Mouse (Mus musculus) lung, adult 2 months (tissue): ENCODE data around the gene Unc5cl.

Experiments
- CTCF ChIP-seq: fragments of 200-500 bp; IDR thresholded peaks from 2 replicates; pipeline ENCODE4 v1.5.1; 2011; ENCODE audit warnings: mild to moderate bottlenecking, low read length, control low read depth; ENCODE audit not compliant: insufficient read depth
- POLR2A ChIP-seq: fragments of 200-500 bp; IDR thresholded peaks from 2 replicates; pipeline ENCODE4 v1.6.1; 2011; ENCODE audit warnings: low read depth, mild to moderate bottlenecking, control low read depth, low read length, borderline replicate concordance; ENCODE audit errors: extremely low read depth

GRCm38 (mm10) chr17:48497986-48498385, 43.3 kb downstream of the Unc5cl start:
- TF ChIP-seq POLR2A (no peak), CTCF (no peak)
